Mouse (Mus musculus) heart, adult 2 months (tissue): ENCODE measurements around the gene Olfm1. TPM values are rescaled to one million over a fixed set of nuclear protein-coding genes. Genes with fewer than 3 reads are reported as not detected.

ENCODE experiments used
- DNase-seq, 2 experiments: peaks; one replicate each; pipeline ENCODE4 v3.0.0; 2021
- H3K27ac ChIP-seq: fragments of 200-600 bp; 2 replicates; pipeline ENCODE4 v1.8.1; 2022
- H3K27me3 ChIP-seq: fragments of 200-500 bp; 2 replicates; pipeline ENCODE4 v1.6.1; 2012; ENCODE audit warnings: mild to moderate bottlenecking, low read length, inconsistent platforms, mixed read lengths; ENCODE audit not compliant: control insufficient read depth, insufficient read depth
- H3K36me3 ChIP-seq: fragments of 200-500 bp; 2 replicates; pipeline ENCODE4 v1.6.1; 2012; ENCODE audit warnings: low read length, inconsistent platforms; ENCODE audit not compliant: control insufficient read depth, insufficient read depth
- H3K4me1 ChIP-seq: fragments of 200-500 bp; 2 replicates; pipeline ENCODE4 v1.6.1; 2011; ENCODE audit warnings: low read length; ENCODE audit not compliant: control insufficient read depth, insufficient read depth
- H3K4me3 ChIP-seq: fragments of 200-600 bp; 2 replicates; pipeline ENCODE4 v1.8.1; 2022
- H3K79me2 ChIP-seq: fragments of 200-500 bp; replicated peaks from 2 replicates; pipeline ENCODE4 v1.6.1; 2012; ENCODE audit warnings: mild to moderate bottlenecking, inconsistent platforms, low read length, moderate library complexity, mixed read lengths; ENCODE audit not compliant: control insufficient read depth, insufficient read depth
- H3K9ac ChIP-seq: fragments of 200-500 bp; 2 replicates; pipeline ENCODE4 v1.6.1; 2012; ENCODE audit warnings: low read depth, mild to moderate bottlenecking, control low read depth, inconsistent platforms, low read length, mixed read lengths
- CTCF ChIP-seq: fragments of 200-600 bp; IDR thresholded peaks from 2 replicates; pipeline ENCODE4 v1.8.1; 2022; ENCODE audit warnings: antibody characterized with exemption, mild to moderate bottlenecking, moderate library complexity
- EP300 ChIP-seq: fragments of 200-500 bp; IDR thresholded peaks from 2 replicates; pipeline ENCODE4 v1.6.1; 2011; ENCODE audit warnings: low read depth, low read length, control low read depth; ENCODE audit not compliant: insufficient read depth
- POLR2A ChIP-seq: fragments of 200-500 bp; IDR thresholded peaks from 2 replicates; pipeline ENCODE4 v1.6.1; 2011; ENCODE audit warnings: mild to moderate bottlenecking, low read depth, low read length, control low read depth; ENCODE audit not compliant: insufficient read depth
- WGBS: fragments of 180-500 bp; shearing (Covaris S2); methylation state at CpG from one replicate; pipeline ENCODE4 v1.1.7; 2018; 5-methylcytosine and 5-hydroxymethylcytosine counted together
- intact Hi-C: fragments of 180-260 bp; cut with DNase I; formaldehyde crosslinking; loops from one replicate; pipeline ENCODE4 v1.15.1; 2025
- polyA plus RNA-seq: library from polyadenylated mRNA; depleted of rRNA; stranded (reverse); fragments of >200 nt; gene quantifications from 2 replicates; pipeline ENCODE4 v1.2.3, GENCODE M21; 2012
- total RNA-seq, 2 experiments: library from RNA; stranded (reverse); gene quantifications; 2 replicates each; pipeline ENCODE4 v1.2.3; 2021

Gene Olfm1
- total and polyA plus RNA-seq, 3 experiments = 9.1 to 17.6 (median 9.1) TPM

DNA sequence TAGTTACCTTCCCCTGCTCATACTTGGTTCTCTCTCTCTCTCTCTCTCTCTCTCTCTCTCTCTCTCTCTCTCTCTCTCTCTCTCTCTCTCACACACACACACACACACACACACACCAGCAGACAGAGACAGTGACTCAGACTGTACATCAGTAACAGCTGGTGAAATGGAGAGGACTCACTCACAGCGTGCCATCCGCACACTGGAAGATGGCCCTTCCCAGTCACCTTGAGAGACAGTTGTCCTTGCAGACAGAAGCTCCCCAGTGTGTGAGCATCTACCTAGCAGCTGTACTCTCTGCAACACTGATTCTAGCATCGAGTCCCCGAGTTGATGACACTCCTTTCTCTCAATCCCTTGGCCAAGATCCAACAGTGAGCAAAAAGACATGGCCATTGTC lies 35.6 kb downstream of the Olfm1 start:
- TF ChIP-seq CTCF (no peak), POLR2A (no peak), EP300 (no peak)
- Histone ChIP-seq H3K27ac (no peak overlapping the region), H3K36me3 (no peaks in the 10 kb centered on the region), H3K79me2 (no peaks in the 10 kb centered on the region), H3K9ac (no peak overlapping the region), H3K4me1 (no peaks in the 10 kb centered on the region), H3K27me3 (no peaks in the 10 kb centered on the region; the same call in 1 of the 2 replicates), H3K4me3 (no peak overlapping the region)
- whole genome bisulfite sequencing = 75% methylated on average over 4 of the region's 4 CpGs
- intact Hi-C loops = no loop called here
- no peak for DNase-seq

DNA sequence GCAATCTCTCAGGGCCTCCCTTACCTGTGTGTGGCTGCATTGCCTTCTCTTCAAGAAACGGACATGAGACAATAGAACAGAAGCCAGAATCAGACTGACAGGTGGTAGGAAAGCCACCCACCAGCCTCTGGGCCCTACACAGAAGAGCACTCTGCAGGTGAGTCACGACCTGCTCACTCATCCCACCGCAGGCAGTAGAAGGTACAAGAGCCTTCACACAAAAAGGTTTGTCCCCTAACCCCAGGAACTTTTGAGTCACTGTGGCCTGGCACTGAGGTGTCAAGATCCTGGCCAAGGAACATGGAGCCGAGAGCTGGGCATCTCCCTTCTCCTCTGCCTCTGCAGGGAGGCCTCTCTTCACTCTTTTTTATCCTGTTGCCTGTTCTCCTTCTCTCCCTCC lies 42.3 kb downstream of the Olfm1 start:
- no peaks in the 10 kb centered on the region for H3K4me1 ChIP-seq
- no peak for DNase-seq
- no peak overlapping the region for H3K4me3 ChIP-seq
- H3K27me3 ChIP-seq = no peaks in the 10 kb centered on the region; the same call in 1 of the 2 replicates
- WGBS = 82% methylated on average over 4 of the region's 4 CpGs
- TF ChIP-seq POLR2A (no peak), EP300 (no peak), CTCF (no peak)
- no peaks in the 10 kb centered on the region for H3K79me2 ChIP-seq
- H3K27ac ChIP-seq = no peak overlapping the region
- no peaks in the 10 kb centered on the region for H3K36me3 ChIP-seq
- no peak overlapping the region for H3K9ac ChIP-seq
- intact Hi-C loops = no loop called here

DNA sequence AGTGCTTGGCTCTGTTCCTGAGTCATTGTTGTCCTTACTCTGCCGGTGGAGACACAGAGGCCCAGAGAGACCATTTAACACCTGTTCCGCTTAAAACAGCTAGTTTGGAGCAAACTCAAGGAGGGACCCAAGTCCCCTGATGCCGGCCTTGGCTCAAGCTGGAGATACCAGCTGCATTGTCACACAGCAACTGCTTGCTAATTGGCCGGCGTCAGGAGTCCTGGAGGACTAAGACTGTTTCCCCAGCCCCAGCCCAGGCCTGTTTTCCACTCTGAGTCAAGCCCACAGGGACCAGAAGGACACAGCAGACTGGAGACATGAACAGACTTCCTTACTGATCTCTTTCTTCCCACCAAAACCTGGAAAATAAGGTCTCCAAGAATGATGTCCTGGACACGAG lies 43.7 kb downstream of the Olfm1 start:
- WGBS = 66% methylated on average over 6 of the region's 6 CpGs
- Histone ChIP-seq H3K4me1 (no peaks in the 10 kb centered on the region), H3K9ac (no peak overlapping the region), H3K27me3 (no peaks in the 10 kb centered on the region; the same call in 1 of the 2 replicates), H3K27ac (no peak overlapping the region), H3K4me3 (no peak overlapping the region), H3K79me2 (no peaks in the 10 kb centered on the region), H3K36me3 (no peaks in the 10 kb centered on the region)
- TF ChIP-seq EP300 (no peak), CTCF (no peak), POLR2A (no peak)
- no peak for DNase-seq
- intact Hi-C loops = no loop called here

DNA sequence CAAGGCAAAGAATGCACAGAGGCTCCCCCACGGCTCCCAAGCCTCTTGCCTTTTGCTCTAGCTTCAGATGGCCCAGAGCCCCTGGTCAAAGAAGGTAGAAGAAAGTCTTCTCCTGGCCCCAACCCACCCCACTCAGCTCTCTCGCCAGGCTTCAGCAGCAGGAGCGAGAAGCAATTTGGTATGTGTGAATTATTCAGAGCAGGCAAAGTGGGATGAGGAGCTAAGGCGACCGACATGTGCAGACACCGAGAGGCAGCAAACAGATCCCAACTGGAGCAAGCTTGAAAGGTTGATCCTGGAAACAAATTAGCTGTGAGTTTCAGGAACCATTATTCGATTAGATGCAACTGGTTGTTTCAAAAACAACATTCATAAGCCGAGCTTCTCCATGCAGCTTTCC lies 46.8 kb downstream of the Olfm1 start:
- intact Hi-C loops = no loop called here
- Histone ChIP-seq H3K9ac (no peak overlapping the region), H3K27ac (no peak overlapping the region), H3K79me2 (no peaks in the 10 kb centered on the region), H3K36me3 (no peaks in the 10 kb centered on the region), H3K27me3 (no peaks in the 10 kb centered on the region), H3K4me1 (no peaks in the 10 kb centered on the region), H3K4me3 (no peak overlapping the region)
- TF ChIP-seq POLR2A (no peak), EP300 (no peak), CTCF (no peak)
- 65% methylated on average over 8 of the region's 8 CpGs for WGBS
- DNase-seq = no peak

DNA sequence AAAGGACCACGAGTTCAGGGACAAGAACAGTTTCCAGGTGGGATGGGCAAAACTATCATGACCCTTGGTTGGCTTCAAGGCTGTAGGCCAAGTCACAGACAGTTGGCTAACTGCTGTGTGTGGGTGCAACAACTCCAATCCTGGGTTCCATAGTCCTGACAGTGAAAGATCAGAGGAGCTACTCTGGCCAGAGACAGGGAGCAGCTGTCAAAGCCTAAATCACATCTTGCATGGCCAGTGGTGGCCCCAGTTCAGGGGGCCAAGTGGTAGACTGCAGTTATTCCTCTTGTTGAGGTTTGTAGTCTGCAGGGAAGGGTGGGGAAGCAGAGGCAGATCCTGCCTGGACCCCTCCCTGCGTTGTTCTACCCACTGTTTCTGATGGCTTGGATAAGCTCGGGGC lies 48.1 kb downstream of the Olfm1 start:
- Histone ChIP-seq H3K4me3 (no peak overlapping the region), H3K4me1 (no peaks in the 10 kb centered on the region), H3K27me3 (no peaks in the 10 kb centered on the region), H3K36me3 (no peaks in the 10 kb centered on the region), H3K79me2 (no peaks in the 10 kb centered on the region), H3K9ac (no peak overlapping the region), H3K27ac (no peak overlapping the region)
- TF ChIP-seq EP300 (no peak), POLR2A (no peak), CTCF (no peak)
- DNase-seq = no peak
- WGBS = 84% methylated on average over 3 of the region's 3 CpGs
- intact Hi-C loops = no loop called here

DNA sequence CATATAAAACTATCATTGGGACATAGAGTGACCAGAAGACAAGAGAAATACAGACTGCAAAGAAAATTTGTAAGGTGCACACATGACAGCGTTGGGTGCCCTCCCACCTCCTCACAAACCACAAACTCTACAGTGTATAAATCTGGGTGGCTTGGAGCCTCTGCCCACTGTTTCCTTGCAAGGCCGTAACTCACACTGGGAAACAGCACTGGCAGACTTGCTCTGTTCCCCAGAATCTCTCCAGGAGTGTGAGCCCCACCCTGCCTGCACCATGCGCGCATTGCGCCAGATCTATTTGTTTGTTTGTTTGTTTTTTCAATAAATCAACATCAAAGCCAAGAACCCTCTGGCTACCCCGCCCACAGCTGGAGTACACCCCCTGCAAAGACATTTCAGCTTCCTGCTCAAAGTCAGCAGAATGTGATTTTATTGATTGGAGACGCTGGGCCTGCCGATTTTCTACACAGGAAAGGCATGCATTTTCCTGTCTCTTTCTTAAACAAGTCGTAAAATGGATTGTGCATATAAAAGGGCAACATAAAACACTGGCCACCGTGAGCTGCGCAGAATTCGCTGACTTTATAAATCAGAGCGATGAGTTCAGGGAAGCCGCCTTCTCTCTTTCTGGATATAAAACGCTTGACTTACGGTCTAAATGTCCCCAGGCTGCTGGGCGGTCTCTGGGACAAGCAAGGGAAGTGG lies 48.9 kb downstream of the Olfm1 start:
- no peak overlapping the region for H3K4me3 ChIP-seq
- TF ChIP-seq CTCF (no peak), EP300 (no peak), POLR2A (no peak)
- 75% methylated on average over 17 of the region's 17 CpGs for WGBS
- no peaks in the 10 kb centered on the region for H3K4me1 ChIP-seq
- no peaks in the 10 kb centered on the region for H3K36me3 ChIP-seq
- H3K9ac ChIP-seq = no peak overlapping the region
- H3K79me2 ChIP-seq = no peaks in the 10 kb centered on the region
- intact Hi-C loops = no loop called here
- DNase-seq = no peak
- H3K27ac ChIP-seq = no peak overlapping the region
- no peaks in the 10 kb centered on the region for H3K27me3 ChIP-seq
